Mouse (Mus musculus) stomach, postnatal 0 days (tissue): ENCODE measurements around the gene Ehmt1.

Experiments
- CTCF ChIP-seq: IDR thresholded peaks from 2 replicates; pipeline ENCODE4 v1.5.1; 2016; ENCODE audit warnings: antibody characterized with exemption, low read depth, mild to moderate bottlenecking, moderate library complexity
- EP300 ChIP-seq: optimal IDR thresholded peaks from 2 replicates; pipeline ENCODE3; 2016; ENCODE audit warnings: antibody characterized with exemption

DNA sequence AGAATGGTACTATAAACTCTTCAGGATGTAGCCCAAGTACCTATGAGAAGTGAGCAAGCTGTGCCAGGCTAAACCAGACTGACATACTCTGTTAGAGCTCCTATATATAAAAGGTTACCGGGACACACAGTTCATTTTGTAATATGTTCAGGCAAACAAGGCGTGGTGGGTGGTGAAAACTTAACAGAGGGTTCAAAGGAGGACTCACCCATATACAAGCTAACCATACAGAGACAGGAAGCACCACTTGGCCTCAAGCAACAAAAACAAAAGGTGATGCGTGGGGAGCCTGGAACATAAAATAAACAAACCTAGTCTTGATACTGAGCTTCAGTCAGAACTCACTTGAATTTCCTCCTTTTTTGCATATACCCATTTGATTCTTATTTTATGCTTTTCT is 88.8 kb downstream of the Ehmt1 start:
- TF ChIP-seq CTCF (no peak), EP300 (no peak)
